Mouse (Mus musculus) lung, postnatal 0 days (tissue): Measurements from ENCODE around the gene Brsk2. TPM values are rescaled to one million over a fixed set of nuclear protein-coding genes. Genes with fewer than 3 reads are reported as not detected.
A peak's percentile ranks its signal among the peaks of the same experiment; 100 is the strongest.

ENCODE experiments used
- ATAC-seq: fragments of 200-750 bp; cut with Nextera tagmentation; 2 replicates; pipeline ENCODE4 v1.8.0; 2017; ENCODE audit warnings: moderate library complexity
- DNase-seq: peaks from one replicate; pipeline ENCODE4 v3.0.0-alpha.2; 2016; ENCODE audit warnings: low spot score
- H3K27ac ChIP-seq: fragments of 300-500 bp; sonication (generic); 2 replicates; pipeline ENCODE4 v1.5.1; 2014; ENCODE audit warnings: antibody characterized with exemption, mild to moderate bottlenecking, low read length, mixed read lengths
- H3K27me3 ChIP-seq: fragments of 300-500 bp; sonication (generic); replicated peaks from 2 replicates; pipeline ENCODE4 v1.6.1; 2014; ENCODE audit warnings: low read length, mixed read lengths; ENCODE audit not compliant: insufficient read depth
- H3K36me3 ChIP-seq: fragments of 300-500 bp; sonication (generic); 2 replicates; pipeline ENCODE4 v1.6.1; 2014; ENCODE audit warnings: low read length, mixed read lengths; ENCODE audit not compliant: insufficient read depth
- H3K4me1 ChIP-seq: fragments of 300-500 bp; sonication (generic); 2 replicates; pipeline ENCODE4 v1.6.1; 2014; ENCODE audit warnings: antibody characterized with exemption, low read depth, low read length, mixed read lengths; ENCODE audit not compliant: insufficient read depth
- H3K4me2 ChIP-seq: fragments of 300-500 bp; sonication (generic); replicated peaks from 2 replicates; pipeline ENCODE4 v1.6.1; 2014; ENCODE audit warnings: low read depth, mild to moderate bottlenecking, low read length, moderate library complexity, mixed read lengths
- H3K4me3 ChIP-seq: fragments of 300-500 bp; sonication (generic); 2 replicates; pipeline ENCODE4 v1.5.1; 2014; ENCODE audit warnings: low read depth, low read length
- H3K9ac ChIP-seq: fragments of 300-500 bp; sonication (generic); replicated peaks from 2 replicates; pipeline ENCODE4 v1.6.1; 2014; ENCODE audit warnings: low read depth, mild to moderate bottlenecking
- H3K9me3 ChIP-seq: fragments of 300-500 bp; sonication (generic); 2 replicates; pipeline ENCODE4 v1.6.1; 2016; ENCODE audit warnings: low read length, mixed read lengths
- CTCF ChIP-seq: IDR thresholded peaks from 2 replicates; pipeline ENCODE4 v1.5.1; 2016; ENCODE audit warnings: antibody characterized with exemption, mild to moderate bottlenecking
- EP300 ChIP-seq: IDR thresholded peaks from 2 replicates; pipeline ENCODE4 v1.6.1; 2016; ENCODE audit warnings: antibody characterized with exemption, mild to moderate bottlenecking, control low read depth
- WGBS: fragments of 180-500 bp; shearing (Covaris S2); extraction: QIAGEN DNeasy Blood & Tissue Kit; methylation state at CpG from one replicate; pipeline ENCODE4 v1.1.7; 2014; 5-methylcytosine and 5-hydroxymethylcytosine counted together
- polyA plus RNA-seq: library from polyadenylated mRNA; unstranded; fragments of >200 nt; fragmentation: Nextera tagmentation; extraction: Ambion mirVana; gene quantifications from 2 replicates; pipeline ENCODE4 v1.2.1, GENCODE M21; 2015

The Brsk2 gene
- 0.39 and 0.88 TPM in 2 replicates for polyA plus RNA-seq

DNA sequence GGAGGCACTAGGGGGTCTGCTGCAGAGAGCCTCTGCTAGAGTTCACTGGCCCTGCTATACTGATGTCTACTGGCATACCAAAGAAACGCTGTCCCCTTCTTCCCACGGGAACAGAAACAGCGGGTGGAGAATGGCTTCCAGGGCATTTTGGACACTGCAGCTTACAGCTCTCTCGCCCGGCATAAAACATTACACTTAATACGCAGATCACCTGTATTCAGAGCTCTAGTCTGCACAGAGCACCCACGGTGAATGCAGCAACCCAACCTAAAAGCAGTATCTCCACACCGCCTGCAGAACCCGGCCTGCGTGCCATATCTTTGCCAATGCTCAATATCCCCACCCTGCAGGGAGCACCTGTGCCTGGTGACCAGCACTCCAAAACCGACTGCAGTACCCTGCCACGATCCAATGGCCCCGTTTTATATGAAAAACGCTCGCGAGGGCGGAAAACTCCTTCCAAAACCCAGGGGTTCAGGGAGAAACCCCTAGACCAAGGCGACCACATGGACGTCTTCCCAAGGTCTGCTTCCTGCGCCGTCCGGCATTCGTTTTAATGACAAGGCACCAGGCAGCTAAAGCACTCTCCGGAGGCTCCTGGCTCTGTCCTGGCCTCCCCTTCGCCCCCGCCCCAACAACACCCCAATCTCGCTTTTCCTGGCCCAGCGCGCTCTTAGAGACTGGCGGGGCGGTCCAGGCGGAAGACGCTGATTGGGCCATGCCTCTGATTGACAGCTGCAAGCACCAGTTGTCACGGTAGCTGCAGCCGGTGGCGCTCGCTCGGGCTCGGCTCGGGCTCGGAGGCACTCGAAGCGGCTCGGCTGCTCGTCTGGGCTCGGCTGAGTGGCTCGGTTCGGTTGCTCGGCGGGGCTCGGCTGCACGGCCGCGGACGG is at the start of gene Brsk2:
TSS of gene Brsk2 (plus strand) at position 846 of the 893 bp plus-strand sequence.
- TF ChIP-seq EP300 (no peak), CTCF (no peak)
- peaks cover 47% of the 10 kb centered on the region for H3K27me3 ChIP-seq
- peak within 1 kb of the TSS; percentile 39 for H3K4me3 ChIP-seq
- H3K36me3 ChIP-seq: no peaks in the 10 kb centered on the region
- WGBS: 3% methylated on average over 49 of the region's 55 CpGs
- H3K4me2 ChIP-seq: peak within 1 kb of the TSS; percentile 77
- H3K4me1 ChIP-seq: no peaks in the 10 kb centered on the region
- DNase-seq: peak; percentile 95
- H3K9ac ChIP-seq: no peak within 1 kb of the TSS
- ATAC-seq: peak; percentile 99
- H3K27ac ChIP-seq: no peak within 1 kb of the TSS
- H3K9me3 ChIP-seq: no peaks in the 10 kb centered on the region

DNA sequence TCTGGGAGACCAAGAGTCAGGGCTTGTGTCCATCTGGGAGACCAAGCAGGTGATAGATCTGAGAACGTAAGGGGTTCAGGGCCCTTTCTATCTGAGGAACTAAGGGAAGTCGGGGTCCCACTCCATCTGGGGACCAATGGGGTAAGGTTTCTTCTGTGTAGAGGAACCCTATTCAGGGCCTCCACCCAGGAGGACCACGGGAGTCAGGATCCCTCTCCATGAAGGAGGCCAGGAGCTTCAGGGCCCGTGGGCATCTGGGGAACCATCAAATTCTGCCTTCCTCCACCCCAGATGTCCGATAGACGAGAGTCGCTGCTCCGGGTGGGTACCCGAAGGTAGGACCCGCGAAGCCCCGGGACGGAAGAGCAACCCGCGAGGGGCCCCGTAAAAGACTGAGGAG is 47.7 kb upstream of the Brsk2 start:
- Histone ChIP-seq H3K36me3 (no peaks in the 10 kb centered on the region), H3K4me2 (peak overlapping the region; percentile 74), H3K4me3 (peak overlapping the region; percentile 72), H3K4me1 (peaks cover 15% of the 10 kb centered on the region; the same call in 1 of the 2 replicates), H3K9ac (peak overlapping the region; percentile 92), H3K27me3 (no peaks in the 10 kb centered on the region), H3K9me3 (no peaks in the 10 kb centered on the region), H3K27ac (peak overlapping the region; percentile 52)
- ATAC-seq (peak; percentile 13), DNase-seq (peak; percentile 17)
- TF ChIP-seq EP300 (no peak), CTCF (no peak)
- 0% methylated on average over 16 of the region's 16 CpGs for WGBS

DNA sequence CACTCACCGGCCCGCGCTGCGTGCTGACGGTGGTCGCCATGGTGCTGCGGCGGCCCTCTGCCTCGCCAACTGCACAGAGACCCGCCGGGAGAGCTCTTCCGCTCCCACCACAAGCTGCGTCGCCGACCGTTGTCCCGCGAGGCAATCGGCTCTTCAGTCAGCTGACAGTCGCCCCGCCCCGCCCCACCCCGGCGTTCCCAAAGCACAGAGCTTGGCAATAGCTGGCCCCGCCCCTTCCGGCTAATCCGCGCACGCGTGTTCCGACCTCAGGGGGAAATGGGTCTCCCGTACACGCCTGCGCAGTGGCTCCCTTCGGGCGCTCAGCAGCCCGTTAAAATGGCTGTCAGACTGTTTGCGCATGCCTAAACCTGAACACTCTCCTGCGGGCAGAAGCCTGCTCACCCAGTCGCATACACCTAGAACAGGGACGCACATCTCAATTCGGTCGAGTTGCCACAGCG is 47.3 kb upstream of the Brsk2 start:
- peak overlapping the region; percentile 92 for H3K9ac ChIP-seq
- H3K27me3 ChIP-seq: no peaks in the 10 kb centered on the region
- 3% methylated on average over 43 of the region's 44 CpGs for WGBS
- H3K9me3 ChIP-seq: no peaks in the 10 kb centered on the region
- no peaks in the 10 kb centered on the region for H3K36me3 ChIP-seq
- peaks cover 15% of the 10 kb centered on the region; the same call in 1 of the 2 replicates for H3K4me1 ChIP-seq
- TF ChIP-seq CTCF: no peak
- TF ChIP-seq EP300: no peak
- peak overlapping the region; percentile 72 for H3K4me3 ChIP-seq
- peak; percentile 99 for DNase-seq
- H3K4me2 ChIP-seq: peak overlapping the region; percentile 74
- ATAC-seq: peak; percentile 98
- H3K27ac ChIP-seq: peak overlapping the region; percentile 52

DNA sequence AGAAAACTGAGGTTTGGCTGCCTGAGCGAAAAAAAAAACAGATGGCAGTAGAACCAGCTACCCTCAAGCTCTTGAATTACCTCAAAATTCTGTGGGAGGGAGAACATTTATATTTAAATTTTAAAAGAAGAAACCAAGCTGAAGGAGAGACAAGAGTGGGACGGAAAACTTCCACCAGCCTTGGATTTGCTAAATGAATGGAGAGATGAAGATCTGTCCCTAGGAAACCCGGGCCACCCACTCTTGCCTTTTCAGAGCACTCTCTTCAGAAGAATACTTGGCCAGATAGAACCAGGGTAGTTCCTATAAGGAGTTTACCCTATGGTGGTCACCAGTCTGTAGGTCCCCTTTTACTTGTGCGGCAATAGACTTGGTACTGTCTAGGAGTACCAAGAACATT is 46.8 kb upstream of the Brsk2 start:
- DNase-seq (no peak), ATAC-seq (no peak)
- no peaks in the 10 kb centered on the region for H3K27me3 ChIP-seq
- H3K4me2 ChIP-seq: peak overlapping the region; percentile 74
- TF ChIP-seq EP300 (no peak), CTCF (no peak)
- H3K9ac ChIP-seq: peak overlapping the region; percentile 58; the same call in 1 of the 2 replicates
- peaks cover 15% of the 10 kb centered on the region; the same call in 1 of the 2 replicates for H3K4me1 ChIP-seq
- H3K4me3 ChIP-seq: peak overlapping the region; percentile 72
- H3K27ac ChIP-seq: no peak overlapping the region
- no peaks in the 10 kb centered on the region for H3K36me3 ChIP-seq
- WGBS: 65% methylated on average over 4 of the region's 4 CpGs
- no peaks in the 10 kb centered on the region for H3K9me3 ChIP-seq

DNA sequence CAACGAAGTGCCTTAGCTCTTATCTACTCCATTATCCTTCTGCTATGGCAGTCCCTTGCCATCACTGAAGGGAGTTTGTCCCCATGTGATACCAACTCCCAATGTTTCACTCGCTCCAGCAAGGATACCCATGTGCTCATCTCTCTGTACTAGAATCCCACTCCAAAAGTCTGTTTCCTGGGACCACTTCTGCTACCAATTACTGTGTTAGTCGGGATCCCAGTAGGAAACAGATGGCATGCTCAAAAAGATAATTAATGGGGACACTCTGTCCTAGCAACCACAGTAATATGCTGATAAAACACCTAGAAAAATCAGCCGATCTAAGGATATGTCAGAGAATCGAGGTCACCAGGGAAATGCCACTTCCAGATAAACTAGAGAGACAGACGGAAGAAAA is 41.0 kb upstream of the Brsk2 start:
- 0 out of 2 replicates have a peak, but pooled peaks cover 9% of the 10 kb centered on the region for H3K27me3 ChIP-seq
- TF ChIP-seq EP300: no peak
- no peak for TF ChIP-seq CTCF
- WGBS: 71% methylated on average over 6 of the region's 6 CpGs
- no peaks in the 10 kb centered on the region for H3K9me3 ChIP-seq
- no peak overlapping the region for H3K27ac ChIP-seq
- ATAC-seq (no peak), DNase-seq (no peak)
- H3K36me3 ChIP-seq: no peaks in the 10 kb centered on the region
- H3K4me1 ChIP-seq: no peaks in the 10 kb centered on the region
- no peak overlapping the region for H3K4me2 ChIP-seq
- no peak overlapping the region for H3K9ac ChIP-seq
- no peak overlapping the region for H3K4me3 ChIP-seq

DNA sequence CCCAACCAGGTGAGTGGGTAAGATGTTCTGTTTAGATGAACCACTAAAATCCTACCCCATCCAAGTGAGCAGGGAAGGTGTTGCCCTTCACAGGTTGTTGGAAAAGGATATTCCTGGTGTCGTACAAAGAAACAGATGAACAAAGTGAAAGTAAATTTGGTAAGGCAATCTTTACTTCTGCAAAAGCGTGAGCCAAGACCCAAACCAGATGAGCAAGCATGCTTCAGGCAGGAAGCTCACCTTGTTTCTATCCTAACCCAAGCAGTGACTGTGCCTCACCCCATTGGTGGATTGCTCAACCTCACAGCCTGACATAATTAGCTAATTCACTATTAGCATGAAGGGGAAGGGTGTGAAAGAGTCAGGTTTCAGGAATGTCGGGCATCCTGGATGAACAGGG is 38.2 kb upstream of the Brsk2 start:
- Histone ChIP-seq H3K27ac (no peak overlapping the region), H3K4me1 (no peaks in the 10 kb centered on the region), H3K4me3 (no peak overlapping the region), H3K27me3 (0 out of 2 replicates have a peak, but pooled peaks cover 9% of the 10 kb centered on the region), H3K9me3 (no peaks in the 10 kb centered on the region), H3K36me3 (no peaks in the 10 kb centered on the region), H3K4me2 (no peak overlapping the region), H3K9ac (no peak overlapping the region)
- 56% methylated on average over 3 of the region's 3 CpGs for WGBS
- ATAC-seq (no peak), DNase-seq (no peak)
- TF ChIP-seq CTCF (no peak), EP300 (no peak)
